Mouse (Mus musculus) forebrain, postnatal 0 days (tissue): ENCODE data around the gene Fam43b. TPM values are rescaled to one million over a fixed set of nuclear protein-coding genes. Genes with fewer than 3 reads are reported as not detected.
A peak's percentile ranks its signal among the peaks of the same experiment; 100 is the strongest.

Experiments
- ATAC-seq: fragments of 200-750 bp; cut with Nextera tagmentation; 2 replicates; pipeline ENCODE4 v1.8.0; 2017; ENCODE audit warnings: mild to moderate bottlenecking, moderate library complexity
- DNase-seq: peaks from one replicate; pipeline ENCODE4 v3.0.0-alpha.2; 2015
- H3K27ac ChIP-seq: fragments of 300-500 bp; sonication (generic); 2 replicates; pipeline ENCODE4 v1.5.1; 2014; ENCODE audit warnings: low read depth, mild to moderate bottlenecking, antibody characterized with exemption, low read length, moderate library complexity, mixed read lengths
- H3K27me3 ChIP-seq: fragments of 300-500 bp; sonication (generic); 2 replicates; pipeline ENCODE4 v1.6.1; 2014; ENCODE audit warnings: mild to moderate bottlenecking, low read length, mixed read lengths; ENCODE audit not compliant: insufficient read depth
- H3K36me3 ChIP-seq: fragments of 300-500 bp; sonication (generic); 2 replicates; pipeline ENCODE4 v1.6.1; 2014; ENCODE audit warnings: mild to moderate bottlenecking, moderate library complexity; ENCODE audit not compliant: insufficient read depth
- H3K4me1 ChIP-seq: fragments of 300-500 bp; sonication (generic); 2 replicates; pipeline ENCODE4 v1.6.1; 2014; ENCODE audit warnings: antibody characterized with exemption; ENCODE audit not compliant: insufficient read depth
- H3K4me2 ChIP-seq: fragments of 300-500 bp; sonication (generic); 2 replicates; pipeline ENCODE4 v1.6.1; 2014; ENCODE audit warnings: low read depth, mild to moderate bottlenecking, moderate library complexity
- H3K4me3 ChIP-seq: fragments of 300-500 bp; sonication (generic); 2 replicates; pipeline ENCODE4 v1.5.1; 2014; ENCODE audit warnings: low read depth, low read length, mixed read lengths
- H3K9ac ChIP-seq: fragments of 300-500 bp; sonication (generic); 2 replicates; pipeline ENCODE4 v1.6.1; 2014; ENCODE audit warnings: mild to moderate bottlenecking
- H3K9me3 ChIP-seq: fragments of 300-500 bp; sonication (generic); 2 replicates; pipeline ENCODE4 v1.6.1; 2016; ENCODE audit warnings: low read length
- CTCF ChIP-seq: sonication (generic); IDR thresholded peaks from 2 replicates; pipeline ENCODE4 v1.5.1; 2016; ENCODE audit warnings: antibody characterized with exemption, control low read depth, low read depth
- WGBS: fragments of 180-500 bp; shearing (Covaris S2); extraction: QIAGEN DNeasy Blood & Tissue Kit; methylation state at CpG from one replicate; pipeline ENCODE4 v1.1.7; 2014; 5-methylcytosine and 5-hydroxymethylcytosine counted together
- polyA plus RNA-seq: library from polyadenylated mRNA; unstranded; fragments of >200 nt; fragmentation: Nextera tagmentation; extraction: Ambion mirVana; gene quantifications from 2 replicates; pipeline ENCODE4 v1.2.1, GENCODE M21; 2015
- total RNA-seq: library from RNA; depleted of rRNA; stranded (reverse); fragments of >200 nt; gene quantifications from 2 replicates; pipeline ENCODE4 v1.2.3, GENCODE M21; 2014

The Fam43b gene
- total and polyA plus RNA-seq, 2 experiments from 2014 or later, result 14.7 to 22.6 TPM

- DNase-seq, result no peak
- peaks cover 7% of the 10 kb centered on the region for H3K4me1 ChIP-seq
- H3K4me2 ChIP-seq, result no peak overlapping the region
- H3K4me3 ChIP-seq, result no peak overlapping the region
- no peak for ATAC-seq
- peaks cover 6% of the 10 kb centered on the region; the same call in 1 of the 2 replicates for H3K27me3 ChIP-seq
- H3K36me3 ChIP-seq, result no peaks in the 10 kb centered on the region
- TF ChIP-seq CTCF, result no peak
- H3K9ac ChIP-seq, result no peak overlapping the region
- no peaks in the 10 kb centered on the region for H3K9me3 ChIP-seq
- no peak overlapping the region for H3K27ac ChIP-seq
- WGBS, result 61% methylated on average over 5 of the region's 5 CpGs
Measured at GRCm38 (mm10) chr4:138363511-138363910, 32.8 kb downstream of the Fam43b start.

GRCm38 (mm10) chr4:138362883-138363282 is 33.4 kb downstream of the Fam43b start:
- ATAC-seq (no peak), DNase-seq (no peak)
- no peak for TF ChIP-seq CTCF
- H3K9ac ChIP-seq, result no peak overlapping the region
- H3K4me2 ChIP-seq, result no peak overlapping the region
- H3K27ac ChIP-seq, result no peak overlapping the region
- H3K4me1 ChIP-seq, result peaks cover 2% of the 10 kb centered on the region; the same call in 1 of the 2 replicates
- no peaks in the 10 kb centered on the region for H3K9me3 ChIP-seq
- 90% methylated on average over 7 of the region's 7 CpGs for WGBS
- H3K27me3 ChIP-seq, result peaks cover 6% of the 10 kb centered on the region; the same call in 1 of the 2 replicates
- H3K4me3 ChIP-seq, result no peak overlapping the region
- no peaks in the 10 kb centered on the region for H3K36me3 ChIP-seq

DNA sequence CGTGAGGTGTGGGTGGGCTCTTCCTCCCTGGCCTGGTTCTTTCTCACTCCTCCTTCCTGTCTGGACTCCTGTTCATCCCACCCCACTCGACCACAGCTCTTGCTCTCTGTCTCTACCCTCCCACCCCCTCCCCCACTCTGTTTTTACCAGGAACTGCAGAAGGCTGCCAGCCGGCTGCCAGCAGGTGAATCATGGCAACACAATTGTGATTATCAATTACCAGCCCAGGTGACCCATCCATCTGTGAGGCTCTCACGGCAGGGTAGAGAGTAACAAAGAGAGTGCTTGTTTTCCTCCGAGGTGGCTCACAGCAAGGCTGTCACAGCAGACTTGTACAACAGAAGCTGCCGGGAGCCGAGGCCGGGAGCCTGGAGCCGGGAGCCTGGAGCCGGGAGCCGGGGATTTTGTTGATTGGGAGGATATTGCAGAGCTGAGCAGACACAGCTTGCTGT is 34.9 kb downstream of the Fam43b start:
- no peaks in the 10 kb centered on the region for H3K36me3 ChIP-seq
- peak; percentile 50; the same call in 1 of the 2 replicates for ATAC-seq
- no peak overlapping the region for H3K9ac ChIP-seq
- H3K27ac ChIP-seq, result peak overlapping the region; percentile 64; the same call in 1 of the 2 replicates
- TF ChIP-seq CTCF, result no peak
- 4% methylated on average over 11 of the region's 11 CpGs for WGBS
- H3K4me2 ChIP-seq, result peak overlapping the region; percentile 15; the same call in 1 of the 2 replicates
- peak; percentile 41 for DNase-seq
- H3K4me1 ChIP-seq, result no peaks in the 10 kb centered on the region
- H3K27me3 ChIP-seq, result no peaks in the 10 kb centered on the region
- H3K4me3 ChIP-seq, result no peak overlapping the region
- no peaks in the 10 kb centered on the region for H3K9me3 ChIP-seq

DNA sequence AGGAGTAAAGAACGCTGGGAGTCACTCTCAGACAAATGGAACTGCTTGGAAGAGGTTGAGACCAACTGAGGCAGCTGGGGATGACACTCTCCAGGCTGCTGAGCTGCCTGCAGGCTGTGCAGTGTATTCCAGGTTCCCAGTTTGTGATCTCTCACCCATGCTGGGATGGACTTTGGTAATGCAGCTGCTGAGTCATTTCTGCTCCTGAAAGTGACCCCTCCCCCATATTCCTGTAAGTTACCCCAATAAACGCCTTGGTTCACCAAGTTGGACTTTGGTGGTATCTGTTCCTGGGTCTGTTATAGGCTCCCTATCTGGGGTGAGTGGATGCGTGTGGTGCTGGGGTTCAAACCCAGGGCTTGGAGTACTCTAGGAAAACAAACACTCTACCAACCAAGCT is 38.2 kb downstream of the Fam43b start:
- DNase-seq (no peak), ATAC-seq (no peak)
- H3K4me2 ChIP-seq, result no peak overlapping the region
- H3K27me3 ChIP-seq, result no peaks in the 10 kb centered on the region
- H3K27ac ChIP-seq, result no peak overlapping the region
- 81% methylated on average over 3 of the region's 3 CpGs for WGBS
- H3K36me3 ChIP-seq, result no peaks in the 10 kb centered on the region
- no peaks in the 10 kb centered on the region for H3K9me3 ChIP-seq
- H3K4me3 ChIP-seq, result no peak overlapping the region
- no peak for TF ChIP-seq CTCF
- no peak overlapping the region for H3K9ac ChIP-seq
- no peaks in the 10 kb centered on the region for H3K4me1 ChIP-seq

DNA sequence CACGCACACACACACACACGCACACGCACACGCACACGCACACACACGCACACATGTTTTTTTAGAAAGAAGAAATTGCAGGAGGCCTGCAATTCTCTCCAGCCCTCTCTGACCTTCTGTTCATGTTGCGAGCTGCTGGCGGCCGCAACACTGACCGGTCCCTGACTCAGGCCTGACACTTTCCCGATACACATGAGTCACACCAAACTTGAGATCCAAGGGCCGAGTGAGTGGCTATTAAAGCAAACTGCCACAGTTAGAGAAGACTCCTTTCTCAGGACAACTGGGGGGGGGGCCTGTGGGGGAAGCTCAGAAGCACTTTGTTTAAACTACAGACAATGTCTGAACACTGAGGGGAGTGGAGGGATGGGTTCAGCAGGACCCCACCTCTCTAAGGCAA is 39.8 kb downstream of the Fam43b start:
- WGBS, result 93% methylated on average over 12 of the region's 12 CpGs
- Histone ChIP-seq H3K4me2 (no peak overlapping the region), H3K27ac (no peak overlapping the region), H3K27me3 (no peaks in the 10 kb centered on the region), H3K4me1 (no peaks in the 10 kb centered on the region), H3K4me3 (no peak overlapping the region), H3K9ac (no peak overlapping the region), H3K36me3 (no peaks in the 10 kb centered on the region), H3K9me3 (0 out of 2 replicates have a peak, but pooled peaks cover 2% of the 10 kb centered on the region)
- no peak for TF ChIP-seq CTCF
- ATAC-seq (no peak), DNase-seq (no peak)

- no peak overlapping the region for H3K4me3 ChIP-seq
- no peak overlapping the region for H3K9ac ChIP-seq
- no peak for TF ChIP-seq CTCF
- no peaks in the 10 kb centered on the region for H3K36me3 ChIP-seq
- no peak for DNase-seq
- 0 out of 2 replicates have a peak, but pooled peaks cover 6% of the 10 kb centered on the region for H3K9me3 ChIP-seq
- H3K4me1 ChIP-seq, result no peaks in the 10 kb centered on the region
- H3K27me3 ChIP-seq, result no peaks in the 10 kb centered on the region
- 91% methylated on average over 8 of the region's 8 CpGs for WGBS
- no peak overlapping the region for H3K27ac ChIP-seq
- no peak for ATAC-seq
- H3K4me2 ChIP-seq, result no peak overlapping the region
Measured at GRCm38 (mm10) chr4:138356141-138356540, 40.2 kb downstream of the Fam43b start.

DNA sequence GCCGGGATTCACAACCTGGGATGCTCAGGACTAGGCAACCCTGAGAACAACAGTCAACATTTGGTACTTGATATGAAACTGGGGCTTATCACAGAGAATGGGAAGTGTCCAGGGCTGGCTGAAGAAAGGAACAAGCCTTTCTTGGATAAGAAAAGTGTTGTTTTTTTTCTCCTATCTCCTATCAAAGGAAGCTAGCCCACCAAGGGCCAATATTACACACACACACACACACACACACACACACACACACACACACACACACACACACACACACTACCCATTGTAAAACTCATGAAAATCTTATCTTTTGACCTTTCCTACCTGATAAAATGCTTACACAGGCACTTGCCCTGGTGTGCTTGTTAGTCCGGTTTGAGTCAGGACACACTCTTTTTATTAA is 40.8 kb downstream of the Fam43b start:
- DNase-seq (no peak), ATAC-seq (no peak)
- no peak overlapping the region for H3K4me2 ChIP-seq
- H3K4me1 ChIP-seq, result no peaks in the 10 kb centered on the region
- no peak for TF ChIP-seq CTCF
- H3K27me3 ChIP-seq, result no peaks in the 10 kb centered on the region
- H3K4me3 ChIP-seq, result no peak overlapping the region
- H3K9ac ChIP-seq, result no peak overlapping the region
- H3K9me3 ChIP-seq, result 0 out of 2 replicates have a peak, but pooled peaks cover 6% of the 10 kb centered on the region
- 93% methylated on average over 2 of the region's 2 CpGs for WGBS
- H3K27ac ChIP-seq, result no peak overlapping the region
- H3K36me3 ChIP-seq, result no peaks in the 10 kb centered on the region
